Mouse (Mus musculus): ENCODE results near the gene Cuedc2. TPM values are rescaled to one million over a fixed set of nuclear protein-coding genes. Genes with fewer than 3 reads are reported as not detected.

Gene Cuedc2
- total and polyA plus RNA-seq, 3 experiments, result 42.5 to 87.7 (median 72.2) TPM

Small RNA genes within 50 kb of the gene (microRNA-seq; reads per million reads assigned to microRNA genes)
- 0.66 to 1.7 reads per million in 2 experiments for gene Mir146b

Other genes with a start within 250 kb of the Cuedc2 start
- gene Elovl3, start 206.8 kb downstream of the Cuedc2 start, total RNA-seq (2021), result 10 to 100 TPM; 54.7 to 59.4 TPM
- gene Elovl3, start 206.8 kb downstream of the Cuedc2 start, polyA plus RNA-seq (2012; rRNA removed), result 2.6 and 4.8 TPM in 2 replicates
- not detected for gene Pitx3, start 190.4 kb downstream of the Cuedc2 start, total RNA-seq (2021)
- 0.21 TPM in 1 of 2 replicates, not detected in the other for gene Pitx3, start 190.4 kb downstream of the Cuedc2 start, polyA plus RNA-seq (2012; rRNA removed)
- 10 to 100 TPM; 68.8 to 72.5 TPM for gene Gbf1, start 186.2 kb downstream of the Cuedc2 start, total RNA-seq (2021)
- gene Gbf1, start 186.2 kb downstream of the Cuedc2 start, polyA plus RNA-seq (2012; rRNA removed), result 158 and 177 TPM in 2 replicates
- 10 to 100 TPM; 34.9 to 44.3 TPM for gene Nfkb2, start 34.4 kb downstream of the Cuedc2 start, total RNA-seq (2021)
- 65.7 and 80.9 TPM in 2 replicates for gene Nfkb2, start 34.4 kb downstream of the Cuedc2 start, polyA plus RNA-seq (2012; rRNA removed)
- 1 to 10 TPM; 7.3 to 7.9 TPM for gene Psd, start 11.5 kb downstream of the Cuedc2 start, total RNA-seq (2021)
- gene Psd, start 11.5 kb downstream of the Cuedc2 start, polyA plus RNA-seq (2012; rRNA removed), result 13.7 and 18.1 TPM in 2 replicates
- 10 to 100 TPM in 1 of 2 experiments, 1 to 10 TPM in 1; 6.7 to 12.1 TPM for gene Fbxl15, start 10.5 kb downstream of the Cuedc2 start, total RNA-seq (2021)
- gene Fbxl15, start 10.5 kb downstream of the Cuedc2 start, polyA plus RNA-seq (2012; rRNA removed), result 41.6 and 60.3 TPM in 2 replicates
- gene Mfsd13a, start 2.4 kb upstream of the Cuedc2 start, total RNA-seq (2021), result 1 to 10 TPM; 7.3 to 9.6 TPM
- gene Mfsd13a, start 2.4 kb upstream of the Cuedc2 start, polyA plus RNA-seq (2012; rRNA removed), result 43.2 and 63.5 TPM in 2 replicates
- gene 2310034G01Rik, start 11.6 kb upstream of the Cuedc2 start, total RNA-seq (2021), result 1 to 10 TPM in 1 of 2 experiments, under 1 TPM in 1; 0.90 to 1.6 TPM
- 1.7 and 2.8 TPM in 2 replicates for gene 2310034G01Rik, start 11.6 kb upstream of the Cuedc2 start, polyA plus RNA-seq (2012; rRNA removed)
- gene Actr1a, start 57.0 kb upstream of the Cuedc2 start, total RNA-seq (2021), result 100 to 1,000 TPM; 108 to 115 TPM
- 85.2 and 87.2 TPM in 2 replicates for gene Actr1a, start 57.0 kb upstream of the Cuedc2 start, polyA plus RNA-seq (2012; rRNA removed)
- gene Sufu, start 58.2 kb upstream of the Cuedc2 start, total RNA-seq (2021), result 10 to 100 TPM; 17.4 to 24.6 TPM
- gene Sufu, start 58.2 kb upstream of the Cuedc2 start, polyA plus RNA-seq (2012; rRNA removed), result 24.5 and 27.7 TPM in 2 replicates
- gene Trim8, start 163.0 kb upstream of the Cuedc2 start, total RNA-seq (2021), result 10 to 100 TPM; 38.0 to 66.4 TPM
- gene Trim8, start 163.0 kb upstream of the Cuedc2 start, polyA plus RNA-seq (2012; rRNA removed), result 66.1 and 78.8 TPM in 2 replicates
- 10 to 100 TPM; 51.6 to 75.1 TPM for gene Arl3, start 234.5 kb upstream of the Cuedc2 start, total RNA-seq (2021)
- 11.7 and 12.2 TPM in 2 replicates for gene Arl3, start 234.5 kb upstream of the Cuedc2 start, polyA plus RNA-seq (2012; rRNA removed)
- gene Sfxn2, start 234.7 kb upstream of the Cuedc2 start, total RNA-seq (2021), result 10 to 100 TPM in 1 of 2 experiments, 1 to 10 TPM in 1; 7.7 to 12.7 TPM
- 3.7 and 4.6 TPM in 2 replicates for gene Sfxn2, start 234.7 kb upstream of the Cuedc2 start, polyA plus RNA-seq (2012; rRNA removed)

All from adrenal gland, adult 2 months (tissue).